Mouse (Mus musculus) heart, adult 2 months (tissue): ENCODE measurements around the gene Egflam.

Experiments
- CTCF ChIP-seq: fragments of 200-600 bp; IDR thresholded peaks from 2 replicates; pipeline ENCODE4 v1.8.1; 2022; ENCODE audit warnings: antibody characterized with exemption, mild to moderate bottlenecking, moderate library complexity
- EP300 ChIP-seq: fragments of 200-500 bp; IDR thresholded peaks from 2 replicates; pipeline ENCODE4 v1.6.1; 2011; ENCODE audit warnings: low read depth, low read length, control low read depth; ENCODE audit not compliant: insufficient read depth
- POLR2A ChIP-seq: fragments of 200-500 bp; IDR thresholded peaks from 2 replicates; pipeline ENCODE4 v1.6.1; 2011; ENCODE audit warnings: mild to moderate bottlenecking, low read depth, low read length, control low read depth; ENCODE audit not compliant: insufficient read depth

- TF ChIP-seq CTCF, result no peak
- no peak for TF ChIP-seq POLR2A
- no peak for TF ChIP-seq EP300
Observed at GRCm38 (mm10) chr15:7213683-7214082, 184.5 kb downstream of the Egflam start.
